Mouse (Mus musculus): ENCODE measurements at regions not wholly inside any gene's neighbourhood (a gene's known extent, or its start where the extent isn't known, plus 50 kb on each side); places are given as distances from the start of the nearest gene placed in this dataset.

GRCm38 (mm10) chr8:34546815-34547214 lies 435.3 kb upstream of the Gm10131 start:
- DNase-seq (ENCODE audit: low spot score): no peak

GRCm38 (mm10) chr8:34542361-34543038 lies 431.0 kb upstream of the Gm10131 start:
- DNase-seq (ENCODE audit: low spot score): no peak

GRCm38 (mm10) chr8:34539232-34539631 lies 427.7 kb upstream of the Gm10131 start:
- DNase-seq (ENCODE audit: low spot score): no peak

GRCm38 (mm10) chr8:34535434-34535833 lies 423.9 kb upstream of the Gm10131 start:
- no peak for DNase-seq (ENCODE audit: low spot score)

- DNase-seq (ENCODE audit: low spot score): no peak
Observed at GRCm38 (mm10) chr8:34533421-34533820, 421.9 kb upstream of the Gm10131 start.

- DNase-seq (ENCODE audit: low spot score): no peak
Observed at GRCm38 (mm10) chr8:34530896-34531679, 419.6 kb upstream of the Gm10131 start.

GRCm38 (mm10) chr8:34530046-34530445 lies 418.5 kb upstream of the Gm10131 start:
- no peak for DNase-seq (ENCODE audit: low spot score)

- no peak for DNase-seq (ENCODE audit: low spot score)
Observed at GRCm38 (mm10) chr8:34529452-34529851, 417.9 kb upstream of the Gm10131 start.

- DNase-seq (ENCODE audit: low spot score): no peak
Observed at GRCm38 (mm10) chr8:34528213-34528612, 416.7 kb upstream of the Gm10131 start.

GRCm38 (mm10) chr8:34525231-34525630 lies 413.7 kb upstream of the Gm10131 start:
- DNase-seq (ENCODE audit: low spot score): no peak

GRCm38 (mm10) chr8:34523849-34524248 lies 412.3 kb upstream of the Gm10131 start:
- no peak for DNase-seq (ENCODE audit: low spot score)

- DNase-seq (ENCODE audit: low spot score): no peak
Observed at GRCm38 (mm10) chr8:34521316-34521715, 409.8 kb upstream of the Gm10131 start.

GRCm38 (mm10) chr8:34520664-34521063 lies 409.1 kb upstream of the Gm10131 start:
- DNase-seq (ENCODE audit: low spot score): no peak

GRCm38 (mm10) chr8:34513459-34514090 lies 402.0 kb upstream of the Gm10131 start:
- DNase-seq (ENCODE audit: low spot score): no peak

- DNase-seq (ENCODE audit: low spot score): no peak
Observed at GRCm38 (mm10) chr8:34505829-34506555, 394.5 kb upstream of the Gm10131 start.

- DNase-seq (ENCODE audit: low spot score): no peak
Observed at GRCm38 (mm10) chr8:34505102-34505501, 393.6 kb upstream of the Gm10131 start.

- DNase-seq (ENCODE audit: low spot score): no peak
Observed at GRCm38 (mm10) chr8:34502606-34503162, 391.1 kb upstream of the Gm10131 start.

- DNase-seq (ENCODE audit: low spot score): no peak
Observed at GRCm38 (mm10) chr8:34499196-34499595, 387.7 kb upstream of the Gm10131 start.

GRCm38 (mm10) chr8:34496751-34497150 lies 385.2 kb upstream of the Gm10131 start:
- no peak for DNase-seq (ENCODE audit: low spot score)

- DNase-seq (ENCODE audit: low spot score): no peak
Observed at GRCm38 (mm10) chr8:34495974-34496373, 384.4 kb upstream of the Gm10131 start.

- DNase-seq (ENCODE audit: low spot score): no peak
Observed at GRCm38 (mm10) chr8:34488746-34489400, 377.3 kb upstream of the Gm10131 start.
